Mouse (Mus musculus) monocyte, adult 2 months (primary cell): ENCODE results near the gene Olfr493.

Experiments used
- DNase-seq, 2 experiments: peaks; one replicate each; pipeline ENCODE4 v3.0.0; 2022; ENCODE audit warnings: low spot score in 2 of 2, low read depth in 1 of 2

Olfr493 gene

GRCm38 (mm10) chr7:108346879-108347278 is at the start of gene Olfr493:
Olfr493 (minus strand) TSS chr7:108346979.
- DNase-seq, result no peak

DNA sequence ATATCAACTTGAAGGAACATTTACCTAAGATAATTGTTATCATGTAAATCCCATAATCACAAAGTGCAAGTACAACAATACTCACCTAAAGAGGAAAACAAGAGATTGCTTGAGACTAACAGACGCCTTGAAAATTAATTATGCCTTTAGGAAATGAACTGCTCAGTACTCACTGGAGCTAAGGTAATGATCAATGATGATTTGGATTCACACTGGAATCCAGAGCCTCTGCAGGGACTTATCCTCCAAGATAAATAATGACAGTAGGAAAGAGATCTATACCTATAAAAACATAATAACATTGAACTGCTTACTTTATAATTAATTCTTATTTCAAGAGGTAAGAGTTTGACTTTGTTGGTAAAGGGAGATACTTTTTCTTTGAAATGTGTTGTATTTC is 46.1 kb upstream of the Olfr493 start, which contains the start of gene Olfr495:
Olfr495 (plus strand) TSS at position 301 of the 400 bp plus-strand sequence.
- DNase-seq, result no peak

DNA sequence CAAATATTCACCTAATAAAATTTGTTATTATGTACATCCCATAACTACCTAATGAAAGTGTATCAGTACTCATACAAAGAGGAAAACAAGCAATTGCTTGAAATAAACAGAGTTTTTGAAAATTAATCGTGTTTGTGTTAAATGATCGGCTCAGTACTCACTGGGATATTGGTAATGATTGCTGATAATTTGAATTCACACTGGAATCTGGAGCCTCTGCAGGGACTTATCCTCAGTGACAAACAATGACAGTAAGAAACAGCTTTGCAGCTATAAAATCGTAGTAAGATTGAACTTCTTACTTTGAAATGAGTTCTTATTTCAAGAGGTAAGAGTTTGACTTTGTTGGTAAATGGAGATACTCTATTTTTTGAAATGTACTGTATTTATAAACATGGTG is 18.3 kb upstream of the Olfr493 start, which contains the start of gene Olfr494:
Olfr494 (plus strand) TSS at position 301 of the 400 bp plus-strand sequence.
- no peak for DNase-seq

DNA sequence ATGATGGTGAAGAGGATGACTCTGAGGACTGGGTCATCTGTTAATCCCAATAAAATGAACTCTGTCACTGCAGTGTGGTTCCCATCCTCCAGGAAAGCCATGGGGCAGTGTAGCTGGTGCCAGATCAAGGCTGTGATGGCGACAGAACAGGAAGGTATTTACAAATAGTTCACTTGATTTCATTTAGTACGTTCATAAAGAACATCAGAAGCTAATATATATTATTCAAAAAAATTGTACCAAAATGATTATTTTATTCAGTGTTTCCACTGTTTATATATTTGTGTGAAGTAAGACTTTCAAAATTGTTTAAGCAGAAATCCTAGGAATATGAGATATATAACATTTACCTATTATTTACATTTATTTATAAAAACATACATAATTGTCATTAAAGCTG is 23.2 kb downstream of the Olfr493 start, which contains the start of gene Olfr492:
Olfr492 (minus strand) TSS at position 101 of the 400 bp plus-strand sequence.
- DNase-seq, result no peak

DNA sequence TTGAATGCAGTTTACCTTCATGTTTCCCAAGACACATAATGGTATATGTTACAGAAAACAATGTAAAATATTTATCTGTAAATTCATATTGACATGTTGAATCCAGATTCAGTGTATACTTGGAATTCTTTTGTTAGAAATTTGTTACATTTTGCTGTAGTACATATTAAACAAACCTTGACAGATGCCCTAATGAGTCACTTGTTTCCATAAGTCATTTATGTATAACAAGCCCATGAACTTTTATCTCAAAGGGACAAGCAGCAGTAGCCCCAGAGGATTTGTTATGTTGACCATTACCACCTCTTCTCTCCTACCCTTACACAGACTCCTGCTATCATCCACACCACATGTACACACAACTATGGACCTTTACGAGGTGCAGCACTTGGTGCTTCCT is 33.6 kb downstream of the Olfr493 start, which contains the start of gene Olfr491:
Olfr491 (plus strand) TSS at position 301 of the 400 bp plus-strand sequence.
- DNase-seq, result no peak
